Mouse (Mus musculus): ENCODE results near the gene Dbh. TPM values are rescaled to one million over a fixed set of nuclear protein-coding genes. Genes with fewer than 3 reads are reported as not detected.

The Dbh gene
- polyA plus RNA-seq, 1 experiment from 2014 or later, result 5.4 TPM

GRCm38 (mm10) chr2:27209370-27209769 lies 44.3 kb downstream of the Dbh start:
- no peak overlapping the region for H3K9ac ChIP-seq
- 57% methylated on average over 8 of the region's 9 CpGs for WGBS
- no peaks in the 10 kb centered on the region for H3K27me3 ChIP-seq (replicated peaks)

DNA sequence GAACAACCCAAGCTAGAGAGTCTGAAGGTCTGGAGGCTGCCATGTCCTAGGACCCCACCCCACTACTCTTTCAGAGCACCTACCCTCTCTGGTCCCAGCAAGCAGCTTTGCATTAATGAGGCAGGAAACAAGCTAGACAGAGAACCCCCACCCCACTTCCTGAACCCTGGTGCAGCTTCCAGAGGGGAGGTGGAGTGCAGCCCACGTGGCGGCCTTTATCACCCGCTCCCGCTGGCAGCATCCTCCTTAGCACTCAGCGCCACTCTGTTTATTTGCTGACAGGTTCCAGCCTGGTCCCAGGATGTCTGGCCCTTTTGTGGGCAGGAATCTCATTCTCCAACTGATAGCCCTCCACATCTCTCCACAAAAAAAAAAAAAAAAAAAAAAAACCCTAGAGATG lies 44.8 kb downstream of the Dbh start:
- Histone ChIP-seq H3K27ac (no peak overlapping the region), H3K27me3 (replicated peaks) (no peaks in the 10 kb centered on the region), H3K4me3 (replicated peaks) (no peak overlapping the region), H3K9me3 (no peaks in the 10 kb centered on the region), H3K4me2 (replicated peaks) (no peak overlapping the region), H3K36me3 (no peaks in the 10 kb centered on the region), H3K4me1 (replicated peaks) (peaks cover 13% of the 10 kb centered on the region), H3K9ac (no peak overlapping the region)
- ATAC-seq, result no peak
- 37% methylated on average over 5 of the region's 5 CpGs for WGBS

More at GRCm38 (mm10) chr2:27209370-27209769, 44.3 kb downstream of the Dbh start:
- Histone ChIP-seq H3K4me3 (replicated peaks) (no peak overlapping the region), H3K36me3 (no peaks in the 10 kb centered on the region), H3K9me3 (no peaks in the 10 kb centered on the region), H3K4me1 (replicated peaks) (peaks cover 13% of the 10 kb centered on the region), H3K27ac (0 out of 2 replicates have a peak overlapping the region, but pooled peaks have one; percentile 17), H3K4me2 (replicated peaks) (no peak overlapping the region)
- ATAC-seq, result no peak

DNA sequence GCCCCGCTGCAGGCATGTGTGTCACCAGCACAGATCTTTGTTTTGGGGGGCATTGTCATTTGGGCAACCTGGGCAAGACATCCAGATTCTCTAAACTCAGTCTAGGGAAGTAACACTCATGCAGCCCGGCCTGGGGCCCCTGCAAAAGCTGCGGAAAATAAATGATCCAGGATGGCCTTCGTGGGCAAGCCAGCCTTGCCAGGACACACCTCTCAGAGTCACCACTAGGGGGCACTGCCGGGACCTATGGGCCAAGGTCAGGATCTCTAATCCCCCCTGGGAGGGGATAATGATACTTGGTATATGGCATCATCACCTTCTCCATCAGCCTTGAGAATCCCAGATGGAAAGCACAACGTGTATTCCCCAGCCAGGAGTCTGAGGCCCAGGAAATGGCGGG lies 45.2 kb downstream of the Dbh start:
- Histone ChIP-seq H3K27ac (no peak overlapping the region), H3K27me3 (replicated peaks) (no peaks in the 10 kb centered on the region), H3K4me1 (replicated peaks) (peaks cover 13% of the 10 kb centered on the region), H3K4me2 (replicated peaks) (no peak overlapping the region), H3K9me3 (no peaks in the 10 kb centered on the region), H3K4me3 (replicated peaks) (no peak overlapping the region), H3K36me3 (no peaks in the 10 kb centered on the region), H3K9ac (no peak overlapping the region)
- 56% methylated on average over 7 of the region's 7 CpGs for WGBS
- ATAC-seq, result no peak

DNA sequence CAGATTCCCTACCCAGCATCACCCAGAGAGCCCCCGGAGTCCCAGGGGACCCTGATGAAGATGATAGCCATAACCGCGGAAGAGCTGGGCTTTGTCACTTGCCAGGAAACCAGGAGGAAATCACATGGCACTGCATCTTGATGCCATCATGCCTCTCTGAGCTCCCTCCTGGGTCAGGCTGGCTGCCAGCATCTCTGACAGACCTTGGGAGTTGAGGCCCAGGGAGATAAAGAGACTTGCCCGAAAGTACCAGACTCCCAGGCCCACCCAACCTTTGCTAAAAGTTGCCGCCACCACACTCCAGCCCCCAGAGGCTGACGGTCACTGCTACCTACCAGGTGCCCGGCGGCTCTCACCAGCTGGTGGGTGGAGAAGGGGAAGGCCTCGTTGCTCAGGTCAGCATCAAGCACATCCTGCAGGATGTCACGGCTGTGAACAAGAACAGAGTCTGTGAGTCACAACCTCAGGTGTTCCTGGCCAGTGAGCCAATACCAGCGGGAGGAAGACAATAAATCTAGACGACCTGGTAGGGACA lies 45.7 kb downstream of the Dbh start:
- no peak overlapping the region for H3K9ac ChIP-seq
- WGBS, result 80% methylated on average over 12 of the region's 12 CpGs
- H3K4me3 ChIP-seq (replicated peaks), result no peak overlapping the region
- no peak overlapping the region for H3K4me2 ChIP-seq (replicated peaks)
- no peak for ATAC-seq
- H3K9me3 ChIP-seq, result no peaks in the 10 kb centered on the region
- H3K27ac ChIP-seq, result no peak overlapping the region
- H3K27me3 ChIP-seq (replicated peaks), result no peaks in the 10 kb centered on the region
- no peaks in the 10 kb centered on the region for H3K36me3 ChIP-seq
- peaks cover 13% of the 10 kb centered on the region for H3K4me1 ChIP-seq (replicated peaks)

GRCm38 (mm10) chr2:27211966-27212893 lies 47.2 kb downstream of the Dbh start:
- 62% methylated on average over 8 of the region's 8 CpGs for WGBS
- no peaks in the 10 kb centered on the region for H3K27me3 ChIP-seq (replicated peaks)

GRCm38 (mm10) chr2:27215537-27215936 lies 50.5 kb downstream of the Dbh start:
- no peaks in the 10 kb centered on the region for H3K4me1 ChIP-seq (replicated peaks)
- ATAC-seq, result no peak
- no peaks in the 10 kb centered on the region for H3K27me3 ChIP-seq (replicated peaks)
- no peak overlapping the region for H3K4me2 ChIP-seq (replicated peaks)
- no peak overlapping the region for H3K9ac ChIP-seq
- no peak overlapping the region for H3K27ac ChIP-seq
- no peaks in the 10 kb centered on the region for H3K36me3 ChIP-seq
- 87% methylated on average over 2 of the region's 2 CpGs for WGBS
- H3K4me3 ChIP-seq (replicated peaks), result no peak overlapping the region
- H3K9me3 ChIP-seq, result no peaks in the 10 kb centered on the region

More at GRCm38 (mm10) chr2:27211966-27212893, 47.2 kb downstream of the Dbh start:
- no peak for ATAC-seq
- Histone ChIP-seq H3K4me1 (replicated peaks) (peaks cover 6% of the 10 kb centered on the region; the same call in 1 of the 2 replicates), H3K27ac (no peak overlapping the region), H3K4me2 (replicated peaks) (no peak overlapping the region), H3K36me3 (no peaks in the 10 kb centered on the region), H3K4me3 (replicated peaks) (no peak overlapping the region), H3K9me3 (no peaks in the 10 kb centered on the region), H3K9ac (no peak overlapping the region)

GRCm38 (mm10) chr2:27218121-27218544 lies 53.1 kb downstream of the Dbh start:
- no peak overlapping the region for H3K4me3 ChIP-seq (replicated peaks)
- no peak overlapping the region for H3K27ac ChIP-seq
- no peaks in the 10 kb centered on the region for H3K4me1 ChIP-seq (replicated peaks)
- H3K9ac ChIP-seq, result no peak overlapping the region
- H3K9me3 ChIP-seq, result no peaks in the 10 kb centered on the region
- H3K4me2 ChIP-seq (replicated peaks), result no peak overlapping the region
- no peaks in the 10 kb centered on the region for H3K27me3 ChIP-seq (replicated peaks)
- no peak for ATAC-seq
- 74% methylated on average over 2 of the region's 2 CpGs for WGBS
- no peaks in the 10 kb centered on the region for H3K36me3 ChIP-seq

GRCm38 (mm10) chr2:27218569-27218968 lies 53.5 kb downstream of the Dbh start:
- Histone ChIP-seq H3K9me3 (no peaks in the 10 kb centered on the region), H3K36me3 (no peaks in the 10 kb centered on the region), H3K27ac (no peak overlapping the region), H3K4me1 (replicated peaks) (no peaks in the 10 kb centered on the region), H3K9ac (no peak overlapping the region), H3K4me3 (replicated peaks) (no peak overlapping the region), H3K4me2 (replicated peaks) (no peak overlapping the region), H3K27me3 (replicated peaks) (no peaks in the 10 kb centered on the region)
- no peak for ATAC-seq
- 87% methylated on average over 8 of the region's 8 CpGs for WGBS

- WGBS, result 85% methylated on average over 7 of the region's 7 CpGs
- no peak overlapping the region for H3K27ac ChIP-seq
- no peak overlapping the region for H3K4me3 ChIP-seq (replicated peaks)
- H3K4me2 ChIP-seq (replicated peaks), result no peak overlapping the region
- ATAC-seq, result no peak
- H3K27me3 ChIP-seq (replicated peaks), result no peaks in the 10 kb centered on the region
- H3K36me3 ChIP-seq, result no peaks in the 10 kb centered on the region
- H3K4me1 ChIP-seq (replicated peaks), result no peaks in the 10 kb centered on the region
- H3K9me3 ChIP-seq, result no peaks in the 10 kb centered on the region
- no peak overlapping the region for H3K9ac ChIP-seq
Observed at GRCm38 (mm10) chr2:27223012-27223421, 58.0 kb downstream of the Dbh start.

GRCm38 (mm10) chr2:27226572-27226971 lies 61.5 kb downstream of the Dbh start:
- ATAC-seq, result no peak
- Histone ChIP-seq H3K4me3 (replicated peaks) (no peak overlapping the region), H3K27me3 (replicated peaks) (no peaks in the 10 kb centered on the region), H3K27ac (no peak overlapping the region), H3K9ac (no peak overlapping the region), H3K4me1 (replicated peaks) (no peaks in the 10 kb centered on the region), H3K9me3 (no peaks in the 10 kb centered on the region), H3K4me2 (replicated peaks) (no peak overlapping the region), H3K36me3 (no peaks in the 10 kb centered on the region)
- 63% methylated on average over 7 of the region's 7 CpGs for WGBS

GRCm38 (mm10) chr2:27228809-27229480 lies 63.9 kb downstream of the Dbh start:
- H3K9ac ChIP-seq, result no peak overlapping the region
- peaks cover 10% of the 10 kb centered on the region; the same call in 1 of the 2 replicates for H3K4me1 ChIP-seq (replicated peaks)
- H3K36me3 ChIP-seq, result no peaks in the 10 kb centered on the region
- no peak overlapping the region for H3K4me3 ChIP-seq (replicated peaks)
- no peaks in the 10 kb centered on the region for H3K27me3 ChIP-seq (replicated peaks)
- no peak overlapping the region for H3K27ac ChIP-seq
- no peaks in the 10 kb centered on the region for H3K9me3 ChIP-seq
- WGBS, result 75% methylated on average over 5 of the region's 5 CpGs
- H3K4me2 ChIP-seq (replicated peaks), result no peak overlapping the region
- no peak for ATAC-seq

- H3K27me3 ChIP-seq (replicated peaks), result no peaks in the 10 kb centered on the region
- no peak overlapping the region for H3K9ac ChIP-seq
- WGBS, result 68% methylated on average over 2 of the region's 2 CpGs
- peaks cover 10% of the 10 kb centered on the region; the same call in 1 of the 2 replicates for H3K4me1 ChIP-seq (replicated peaks)
- no peak overlapping the region for H3K27ac ChIP-seq
- H3K4me2 ChIP-seq (replicated peaks), result no peak overlapping the region
- no peak for ATAC-seq
- H3K4me3 ChIP-seq (replicated peaks), result no peak overlapping the region
- H3K36me3 ChIP-seq, result no peaks in the 10 kb centered on the region
- H3K9me3 ChIP-seq, result no peaks in the 10 kb centered on the region
Observed at GRCm38 (mm10) chr2:27229481-27230105, 64.6 kb downstream of the Dbh start.
